Mouse (Mus musculus): ENCODE measurements at regions not wholly inside any gene's neighbourhood (a gene's known extent, or its start where the extent isn't known, plus 50 kb on each side); places are given as distances from the start of the nearest gene placed in this dataset.

DNA sequence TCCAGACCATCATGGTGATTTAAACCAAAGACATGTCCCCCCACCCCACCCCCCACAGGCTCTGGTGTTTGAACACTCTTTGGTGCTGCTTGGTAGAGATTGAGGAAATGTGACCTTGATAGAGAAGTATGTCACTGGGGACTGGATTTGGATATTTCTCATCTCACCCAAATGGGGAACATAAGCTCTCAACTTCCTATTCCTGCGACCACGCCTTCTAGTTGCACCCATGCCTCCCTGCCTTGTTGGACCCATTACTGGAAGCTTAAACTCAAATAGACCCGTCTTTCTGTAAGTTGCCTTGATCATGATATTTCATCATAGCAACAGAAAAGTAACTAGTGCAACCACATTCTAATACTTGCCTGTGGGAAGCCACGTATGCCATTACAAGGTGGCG lies 474.2 kb upstream of the Adgrl2 start:
- TF ChIP-seq CTCF (IDR thresholded peaks at IDR 0.05; ENCODE audit: extremely low read depth, insufficient read length, insufficient replicate concordance, low read depth, low read length), result no peak
- no peak for TF ChIP-seq POLR2A (IDR thresholded peaks at IDR 0.05; ENCODE audit: low read depth, low read length)
